Mouse (Mus musculus): ENCODE measurements around the gene Epgn. TPM values are rescaled to one million over a fixed set of nuclear protein-coding genes. Genes with fewer than 3 reads are reported as not detected.

Gene Epgn
- polyA plus RNA-seq, 1 experiment from 2014 or later: 0.15 TPM

- Histone ChIP-seq H3K27ac (no peak overlapping the region), H3K9me3 (replicated peaks) (no peaks in the 10 kb centered on the region), H3K36me3 (no peaks in the 10 kb centered on the region), H3K4me1 (peaks cover 5% of the 10 kb centered on the region), H3K27me3 (ENCODE audit: low read depth, poor library complexity, severe bottlenecking) (no peaks in the 10 kb centered on the region), H3K4me3 (no peak overlapping the region)
- 80% methylated on average over 2 of the region's 2 CpGs for WGBS
- no peak for DNase-seq (ENCODE audit: low spot score)
Observed at GRCm38 (mm10) chr5:91038963-91039362, 11.7 kb downstream of the Epgn start.

DNA sequence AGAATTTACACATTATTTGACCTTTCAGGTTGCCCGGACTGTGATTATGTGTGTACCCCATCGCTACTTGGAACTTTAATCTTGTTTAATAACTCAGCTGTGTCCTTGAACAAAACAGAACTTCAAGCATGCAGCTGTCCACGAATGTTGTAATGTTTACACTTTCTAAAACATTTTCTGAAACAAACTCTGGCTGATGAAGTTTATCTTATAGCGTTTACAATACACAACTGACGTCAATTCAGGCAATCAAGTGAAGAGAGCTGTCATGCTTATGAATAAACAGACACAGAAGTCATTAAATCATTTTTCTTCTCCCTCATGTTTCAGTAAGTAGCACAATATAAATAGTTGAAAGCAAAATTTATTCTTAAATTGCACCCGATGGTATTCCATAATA, 20.7 kb downstream of the Epgn start:
- H3K4me1 ChIP-seq: no peaks in the 10 kb centered on the region
- DNase-seq (ENCODE audit: low spot score): no peak
- H3K9me3 ChIP-seq (replicated peaks): no peaks in the 10 kb centered on the region
- no peaks in the 10 kb centered on the region for H3K36me3 ChIP-seq
- no peak overlapping the region for H3K4me3 ChIP-seq
- 88% methylated on average over 6 of the region's 6 CpGs for WGBS
- no peak overlapping the region for H3K27ac ChIP-seq
- H3K27me3 ChIP-seq (ENCODE audit: low read depth, poor library complexity, severe bottlenecking): no peaks in the 10 kb centered on the region

- WGBS: 88% methylated on average over 8 of the region's 8 CpGs
- H3K27me3 ChIP-seq (ENCODE audit: low read depth, poor library complexity, severe bottlenecking): no peaks in the 10 kb centered on the region
Observed at GRCm38 (mm10) chr5:91048397-91048796, 21.1 kb downstream of the Epgn start.

DNA sequence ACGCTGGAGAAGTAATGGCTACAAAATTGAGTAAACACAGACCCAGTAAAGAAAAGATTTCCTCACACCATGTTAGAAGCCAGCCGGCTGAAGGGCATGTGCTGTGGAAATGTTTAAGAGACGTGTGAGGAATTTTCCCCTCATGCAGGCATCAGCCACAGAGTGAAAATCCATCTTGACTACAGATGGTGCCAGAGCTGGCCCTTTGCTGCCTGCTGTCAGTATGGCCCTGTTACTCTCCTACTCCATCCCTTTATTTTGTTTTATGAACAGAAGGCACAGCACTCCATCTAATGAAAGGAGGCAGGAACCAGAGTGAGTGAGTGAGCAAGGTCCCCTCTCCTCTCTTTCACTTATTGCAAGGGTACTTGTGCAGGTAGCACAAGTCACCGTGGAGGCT, 45.1 kb downstream of the Epgn start:
- H3K4me3 ChIP-seq: no peak overlapping the region
- 80% methylated on average over 4 of the region's 4 CpGs for WGBS
- H3K4me1 ChIP-seq: peaks cover 7% of the 10 kb centered on the region
- H3K27me3 ChIP-seq (ENCODE audit: low read depth, poor library complexity, severe bottlenecking): peaks cover 38% of the 10 kb centered on the region
- no peaks in the 10 kb centered on the region for H3K9me3 ChIP-seq (replicated peaks)
- H3K27ac ChIP-seq: no peak overlapping the region
- H3K36me3 ChIP-seq: no peaks in the 10 kb centered on the region
- no peak for DNase-seq (ENCODE audit: low spot score)

More at GRCm38 (mm10) chr5:91048397-91048796, 21.1 kb downstream of the Epgn start:
- DNase-seq (ENCODE audit: low spot score): no peak
- no peaks in the 10 kb centered on the region for H3K9me3 ChIP-seq (replicated peaks)
- no peaks in the 10 kb centered on the region for H3K4me1 ChIP-seq
- no peaks in the 10 kb centered on the region for H3K36me3 ChIP-seq
- H3K4me3 ChIP-seq: no peak overlapping the region
- no peak overlapping the region for H3K27ac ChIP-seq

DNA sequence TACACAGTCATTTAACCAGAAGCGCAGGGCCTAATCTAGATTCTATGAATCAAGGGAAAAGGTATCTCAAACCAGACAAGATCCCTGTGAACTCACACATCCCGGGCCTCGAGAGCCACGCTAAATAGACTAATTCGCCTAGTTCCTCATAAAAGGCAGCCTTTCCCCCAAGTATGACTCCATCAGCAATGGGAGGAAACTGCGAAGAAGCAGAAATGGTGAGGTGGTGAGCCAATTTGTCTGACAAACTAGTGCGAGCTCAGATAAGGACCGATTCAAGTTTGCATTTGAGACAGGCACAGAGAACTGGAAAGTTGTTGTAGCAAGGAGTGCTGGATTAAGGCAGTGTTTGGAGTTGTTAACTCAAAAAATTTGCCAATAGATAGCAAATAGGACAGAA, 46.4 kb downstream of the Epgn start:
- Histone ChIP-seq H3K36me3 (no peaks in the 10 kb centered on the region), H3K27me3 (ENCODE audit: low read depth, poor library complexity, severe bottlenecking) (peaks cover 38% of the 10 kb centered on the region), H3K9me3 (replicated peaks) (no peaks in the 10 kb centered on the region), H3K4me3 (no peak overlapping the region), H3K4me1 (peaks cover 7% of the 10 kb centered on the region), H3K27ac (no peak overlapping the region)
- 75% methylated on average over 8 of the region's 8 CpGs for WGBS
- no peak for DNase-seq (ENCODE audit: low spot score)

- Histone ChIP-seq H3K27ac (no peak overlapping the region), H3K27me3 (ENCODE audit: low read depth, poor library complexity, severe bottlenecking) (peaks cover 38% of the 10 kb centered on the region), H3K4me3 (peak overlapping the region; percentile 46), H3K9me3 (replicated peaks) (no peaks in the 10 kb centered on the region), H3K36me3 (no peaks in the 10 kb centered on the region), H3K4me1 (peaks cover 7% of the 10 kb centered on the region)
- 38% methylated on average over 8 of the region's 8 CpGs for WGBS
- DNase-seq (ENCODE audit: low spot score): no peak
Observed at GRCm38 (mm10) chr5:91074026-91074425, 46.8 kb downstream of the Epgn start.

- H3K27ac ChIP-seq: no peak within 1 kb of the TSS
- peak; percentile 50 for DNase-seq (ENCODE audit: low spot score)
- 2% methylated on average over 25 of the region's 25 CpGs for WGBS
Observed at GRCm38 (mm10) chr5:91074450-91074950, 47.2 kb downstream of the Epgn start, which contains the start of gene Ereg. Gene Ereg (plus strand): TSS chr5:91074622.

DNA sequence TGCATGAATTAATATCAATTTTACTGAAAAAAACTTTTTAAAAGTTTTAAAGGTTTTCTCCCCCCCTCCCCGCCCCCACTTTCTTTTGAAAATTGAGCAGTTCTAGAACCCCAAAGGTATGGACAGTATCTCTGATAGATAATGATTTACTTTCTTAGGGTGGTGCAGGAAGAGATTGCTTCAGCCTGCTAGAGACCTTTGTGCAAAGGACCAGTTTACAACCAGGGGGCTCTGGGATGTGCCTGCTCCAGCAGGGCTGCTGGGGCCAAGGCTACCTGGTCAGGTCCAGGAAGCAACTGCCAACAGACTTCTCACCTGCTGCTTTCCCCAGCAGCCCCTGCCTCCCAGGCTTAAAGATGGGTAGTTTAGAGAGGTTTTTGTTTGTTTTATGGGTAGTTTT, 47.8 kb downstream of the Epgn start:
- H3K4me1 ChIP-seq: peaks cover 7% of the 10 kb centered on the region
- peaks cover 38% of the 10 kb centered on the region for H3K27me3 ChIP-seq (ENCODE audit: low read depth, poor library complexity, severe bottlenecking)
- H3K9me3 ChIP-seq (replicated peaks): no peaks in the 10 kb centered on the region
- H3K4me3 ChIP-seq: peak overlapping the region; percentile 46; the same call in 1 of the 2 replicates
- no peak for DNase-seq (ENCODE audit: low spot score)
- H3K27ac ChIP-seq: no peak overlapping the region
- WGBS: 40% methylated on average over 1 of the region's 1 CpGs
- H3K36me3 ChIP-seq: no peaks in the 10 kb centered on the region

More at GRCm38 (mm10) chr5:91074450-91074950, 47.2 kb downstream of the Epgn start, which contains the start of gene Ereg:
- Histone ChIP-seq H3K36me3 (no peaks in the 10 kb centered on the region), H3K4me3 (peak within 1 kb of the TSS; percentile 46), H3K9me3 (replicated peaks) (no peaks in the 10 kb centered on the region), H3K4me1 (peaks cover 7% of the 10 kb centered on the region), H3K27me3 (ENCODE audit: low read depth, poor library complexity, severe bottlenecking) (peaks cover 38% of the 10 kb centered on the region)

DNA sequence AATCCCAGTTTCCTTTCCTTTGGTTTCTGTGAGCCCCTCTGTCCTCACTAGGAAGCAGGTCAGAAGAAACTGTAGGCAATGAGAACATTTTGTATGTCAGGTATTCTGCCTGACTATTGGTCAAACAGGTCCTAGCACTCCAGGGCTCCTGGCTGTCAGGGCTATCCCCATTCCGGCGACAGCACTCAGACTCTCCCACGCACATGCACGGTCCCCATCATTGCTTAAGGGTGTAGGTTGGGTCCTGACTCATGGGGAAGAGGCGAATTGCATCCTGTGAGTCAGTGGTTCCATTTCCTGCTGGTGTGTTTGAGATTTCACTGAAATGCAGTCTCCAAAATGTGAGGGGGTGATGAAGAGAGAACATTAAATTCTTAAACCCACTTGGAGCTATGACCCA, 55.8 kb downstream of the Epgn start:
- no peaks in the 10 kb centered on the region for H3K36me3 ChIP-seq
- H3K9me3 ChIP-seq (replicated peaks): no peaks in the 10 kb centered on the region
- no peak overlapping the region for H3K27ac ChIP-seq
- DNase-seq (ENCODE audit: low spot score): no peak
- no peaks in the 10 kb centered on the region for H3K4me1 ChIP-seq
- H3K4me3 ChIP-seq: no peak overlapping the region
- H3K27me3 ChIP-seq (ENCODE audit: low read depth, poor library complexity, severe bottlenecking): no peaks in the 10 kb centered on the region
- WGBS: 86% methylated on average over 5 of the region's 5 CpGs

Other genes with a start within 250 kb of the Epgn start
- not detected in 2 replicates for gene Cxcl3, start 241.4 kb upstream of the Epgn start, polyA plus RNA-seq (2016; fragmentation: Nextera tagmentation; extraction: Ambion mirVana)
- not detected in 2 replicates for gene Cxcl15, start 232.9 kb upstream of the Epgn start, polyA plus RNA-seq (2016; fragmentation: Nextera tagmentation; extraction: Ambion mirVana)
- gene Cxcl1, start 136.2 kb upstream of the Epgn start, polyA plus RNA-seq (2016; fragmentation: Nextera tagmentation; extraction: Ambion mirVana): 0.16 and 0.64 TPM in 2 replicates
- gene Cxcl2, start 123.6 kb upstream of the Epgn start, polyA plus RNA-seq (2016; fragmentation: Nextera tagmentation; extraction: Ambion mirVana): not detected in 2 replicates
- 50.2 and 59.0 TPM in 2 replicates for gene Mthfd2l, start 96.3 kb upstream of the Epgn start, polyA plus RNA-seq (2016; fragmentation: Nextera tagmentation; extraction: Ambion mirVana)
- gene Ereg, start 47.2 kb downstream of the Epgn start, polyA plus RNA-seq (2016; fragmentation: Nextera tagmentation; extraction: Ambion mirVana): not detected in 2 replicates
- not detected in 2 replicates for gene Areg, start 112.1 kb downstream of the Epgn start, polyA plus RNA-seq (2016; fragmentation: Nextera tagmentation; extraction: Ambion mirVana)